Mouse (Mus musculus): Measurements from ENCODE around the gene Gng12.

DNA sequence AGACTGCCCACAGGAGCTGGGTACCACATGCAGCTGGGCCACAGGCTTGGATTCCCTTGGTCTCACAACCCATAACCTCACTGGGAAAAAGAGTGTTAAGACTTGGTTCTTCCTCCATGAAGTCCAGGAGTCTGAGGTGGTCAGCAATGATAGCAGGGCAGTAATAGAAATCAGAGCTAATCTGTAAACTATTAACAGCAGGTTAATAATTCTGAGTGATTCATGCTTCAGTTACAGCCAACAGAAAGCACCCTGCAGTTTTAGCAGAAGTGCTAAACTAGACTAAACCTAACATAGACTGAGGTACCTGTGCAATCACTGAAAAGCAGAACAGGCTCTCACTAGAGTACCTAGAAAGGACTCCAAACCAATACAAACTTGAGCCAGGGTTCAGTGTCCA is 103.6 kb downstream of the Gng12 start:
- TF ChIP-seq CTCF (IDR thresholded peaks at IDR 0.05; ENCODE audit: control insufficient read depth, insufficient read depth, low read length) (no peak), POLR2A (IDR thresholded peaks at IDR 0.05; ENCODE audit: borderline replicate concordance, control insufficient read depth, low read depth, low read length) (no peak)

Measured in bone marrow, adult 2 months (tissue).